Mouse (Mus musculus) left cerebral cortex, postnatal 25 days (tissue): ENCODE results near the gene Msx1. TPM values are rescaled to one million over a fixed set of nuclear protein-coding genes. Genes with fewer than 3 reads are reported as not detected.

ENCODE experiments used
- DNase-seq, 2 experiments: peaks; one replicate each; pipeline ENCODE4 v3.0.0; 2022; ENCODE audit warnings: low spot score in 2 of 2, mixed read lengths in 1 of 2
- intact Hi-C: fragments of 180-260 bp; cut with DNase I; formaldehyde crosslinking; loops from one replicate; pipeline ENCODE4 v1.15.1; 2025
- total RNA-seq, 2 experiments: library from RNA; stranded (reverse); gene quantifications; 2 replicates each; pipeline ENCODE4 v1.2.3; 2021

The Msx1 gene
- total RNA-seq, 2 experiments from 2014 or later = 3.5 to 4.2 TPM

- no peak for DNase-seq
- intact Hi-C loops = loop anchor here (10.0 kb wide), 1 partner anchor 257 kb away; no protein-coding TSS in a partner anchor
Measured at GRCm38 (mm10) chr5:37827626-37827950, 3.2 kb upstream of the Msx1 start.

- no peak for DNase-seq
- intact Hi-C loops = loop anchor here (10.0 kb wide), 1 partner anchor 258 kb away; no protein-coding TSS in a partner anchor
Measured at GRCm38 (mm10) chr5:37826706-37827625, 2.6 kb upstream of the Msx1 start.

- intact Hi-C loops = loop anchor here (10.0 kb wide), 1 partner anchor 259 kb away; no protein-coding TSS in a partner anchor
- DNase-seq = no peak
Measured at GRCm38 (mm10) chr5:37825611-37826445, 1.4 kb upstream of the Msx1 start.

GRCm38 (mm10) chr5:37825111-37825600 lies 773 bp upstream of the Msx1 start:
- DNase-seq = no peak
- intact Hi-C loops = loop anchor here (10.0 kb wide), 1 partner anchor 260 kb away; no protein-coding TSS in a partner anchor

- intact Hi-C loops = loop anchor here (10.0 kb wide), 1 partner anchor 261 kb away; no protein-coding TSS in a partner anchor
- no peak for DNase-seq
Measured at GRCm38 (mm10) chr5:37823721-37824460, 492 bp downstream of the Msx1 start.

- intact Hi-C loops = loop anchor here (10.0 kb wide), 1 partner anchor 262 kb away; no protein-coding TSS in a partner anchor
- peak in 1 of 2 experiments; percentile 29 for DNase-seq
Measured at GRCm38 (mm10) chr5:37822791-37823720, 1.3 kb downstream of the Msx1 start.

- intact Hi-C loops = loop anchor here (10.0 kb wide), 1 partner anchor 263 kb away; no protein-coding TSS in a partner anchor
- DNase-seq = no peak
Measured at GRCm38 (mm10) chr5:37822116-37822707, 2.2 kb downstream of the Msx1 start.

GRCm38 (mm10) chr5:37821111-37821601 lies 3.2 kb downstream of the Msx1 start:
- intact Hi-C loops = loop anchor here (10.0 kb wide), 1 partner anchor 264 kb away; no protein-coding TSS in a partner anchor
- DNase-seq = no peak

GRCm38 (mm10) chr5:37820689-37821088 lies 3.7 kb downstream of the Msx1 start:
- DNase-seq = no peak
- intact Hi-C loops = loop anchor here (10.0 kb wide), 1 partner anchor 264 kb away; no protein-coding TSS in a partner anchor

- intact Hi-C loops = loop anchor here (10.0 kb wide), 1 partner anchor 265 kb away; no protein-coding TSS in a partner anchor
- DNase-seq = no peak
Measured at GRCm38 (mm10) chr5:37819971-37820370, 4.4 kb downstream of the Msx1 start.

- intact Hi-C loops = no loop called here
- no peak for DNase-seq
Measured at GRCm38 (mm10) chr5:37819541-37819940, 4.8 kb downstream of the Msx1 start.

GRCm38 (mm10) chr5:37818533-37819215 lies 5.7 kb downstream of the Msx1 start:
- intact Hi-C loops = no loop called here
- no peak for DNase-seq

- DNase-seq = no peak
- intact Hi-C loops = no loop called here
Measured at GRCm38 (mm10) chr5:37817658-37818532, 6.5 kb downstream of the Msx1 start.

- DNase-seq = no peak
- intact Hi-C loops = no loop called here
Measured at GRCm38 (mm10) chr5:37816907-37817657, 7.3 kb downstream of the Msx1 start.

GRCm38 (mm10) chr5:37815909-37816308 lies 8.5 kb downstream of the Msx1 start:
- no peak for DNase-seq
- intact Hi-C loops = no loop called here
